Mouse (Mus musculus): ENCODE data around the gene Wdr6. TPM values are rescaled to one million over a fixed set of nuclear protein-coding genes. Genes with fewer than 3 reads are reported as not detected.

Gene Wdr6
- 1 to 10 TPM; 3.8 to 4.3 TPM for total RNA-seq (2023)

GRCm38 (mm10) chr9:108578545-108579343 lies at the start of gene Wdr6:
Gene Wdr6, minus strand, starts transcription at chr9:108578739.

GRCm38 (mm10) chr9:108596998-108597764 lies 18.6 kb upstream of the Wdr6 start, which contains the start of gene P4htm:
Gene P4htm, minus strand, starts transcription at chr9:108597667.

GRCm38 (mm10) chr9:108569381-108570206 lies 8.9 kb downstream of the Wdr6 start, which contains the start of gene Dalrd3:
Gene Dalrd3, plus strand, starts transcription at chr9:108569886.

GRCm38 (mm10) chr9:108566815-108567776 lies 11.4 kb downstream of the Wdr6 start, which contains the start of gene Ndufaf3:
Gene Ndufaf3, minus strand, starts transcription at chr9:108567434.

DNA sequence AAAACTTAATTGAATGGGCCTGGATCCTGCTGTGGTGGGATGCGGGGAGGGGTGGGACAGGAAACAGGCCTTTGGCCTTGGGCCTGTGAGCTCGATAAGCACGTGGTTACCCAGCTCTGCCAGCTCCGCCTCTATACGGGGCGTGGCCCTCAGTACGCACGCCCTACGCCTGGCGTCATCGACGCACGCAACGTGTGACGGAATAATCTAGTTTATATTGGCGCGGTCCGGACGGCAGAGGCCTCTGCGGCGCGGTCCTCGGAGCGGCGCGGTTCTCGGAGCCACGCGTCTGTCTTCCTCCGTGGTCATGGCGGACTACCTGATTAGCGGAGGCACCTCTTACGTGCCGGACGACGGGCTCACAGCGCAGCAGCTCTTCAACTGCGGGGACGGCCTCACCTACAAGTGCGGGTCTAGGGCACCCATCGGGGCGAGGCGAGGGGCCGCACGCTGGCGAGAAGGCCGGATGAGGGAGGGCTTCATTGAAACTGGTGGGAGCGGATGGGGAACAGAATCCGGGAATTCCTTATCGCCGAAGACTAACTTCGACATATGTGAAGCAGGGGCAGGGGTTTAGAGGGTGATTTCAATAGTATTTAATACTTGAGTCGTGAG lies 18.2 kb downstream of the Wdr6 start, which contains the start of gene Impdh2:
Impdh2 (plus strand) TSS at position 60 of the 615 bp plus-strand sequence.

Other genes starting within 250 kb of the Wdr6 start
- 1,000 to 10,000 TPM; 2,015 to 2,084 TPM for gene Gpx1, start 239.8 kb downstream of the Wdr6 start, total RNA-seq (2023)
- gene Usp4, start 230.9 kb downstream of the Wdr6 start, total RNA-seq (2023): 100 to 1,000 TPM; 145 to 165 TPM
- gene 1700102P08Rik, start 185.9 kb downstream of the Wdr6 start, total RNA-seq (2023): 1 to 10 TPM; 2.8 to 3.7 TPM
- not detected for gene Ccdc36, start 150.3 kb downstream of the Wdr6 start, total RNA-seq (2023)
- not detected for gene BC048562, start 142.3 kb downstream of the Wdr6 start, total RNA-seq (2023)
- gene Ccdc71, start 118.2 kb downstream of the Wdr6 start, total RNA-seq (2023): 10 to 100 TPM; 16.6 to 24.8 TPM
- gene Klhdc8b, start 117.2 kb downstream of the Wdr6 start, total RNA-seq (2023): 1 to 10 TPM; 1.7 to 1.8 TPM
- gene Lamb2, start 99.0 kb downstream of the Wdr6 start, total RNA-seq (2023): under 1 TPM; 0.36 to 1.00 TPM
- 100 to 1,000 TPM; 176 to 197 TPM for gene Usp19, start 88.1 kb downstream of the Wdr6 start, total RNA-seq (2023)
- 100 to 1,000 TPM; 145 to 176 TPM for gene Qars, start 71.0 kb downstream of the Wdr6 start, total RNA-seq (2023)
- gene Qrich1, start 61.9 kb downstream of the Wdr6 start, total RNA-seq (2023): 100 to 1,000 TPM; 142 to 149 TPM
- gene Impdh2, start 18.5 kb downstream of the Wdr6 start, total RNA-seq (2023): 10 to 100 TPM; 93.4 to 98.0 TPM
- gene Ndufaf3, start 11.3 kb downstream of the Wdr6 start, total RNA-seq (2023): 10 to 100 TPM; 26.0 to 30.1 TPM
- 10 to 100 TPM; 33.7 to 38.3 TPM for gene Dalrd3, start 8.9 kb downstream of the Wdr6 start, total RNA-seq (2023)
- under 1 TPM in 1 of 2 experiments, not detected in 1; 0.67 TPM for gene P4htm, start 18.9 kb upstream of the Wdr6 start, total RNA-seq (2023)
- gene Arih2, start 70.6 kb upstream of the Wdr6 start, total RNA-seq (2023): 100 to 1,000 TPM; 119 to 166 TPM
- 10 to 100 TPM; 28.1 to 30.7 TPM for gene Slc25a20, start 83.3 kb upstream of the Wdr6 start, total RNA-seq (2023)
- gene Prkar2a, start 110.6 kb upstream of the Wdr6 start, total RNA-seq (2023): 10 to 100 TPM; 21.8 to 27.1 TPM
- 10 to 100 TPM; 28.4 to 30.1 TPM for gene Ip6k2, start 205.1 kb upstream of the Wdr6 start, total RNA-seq (2023)
- gene Nckipsd, start 229.6 kb upstream of the Wdr6 start, total RNA-seq (2023): 10 to 100 TPM; 17.4 to 19.2 TPM
- 10 to 100 TPM; 23.3 to 26.8 TPM for gene Celsr3, start 247.6 kb upstream of the Wdr6 start, total RNA-seq (2023)

Data from monocyte, adult 59 days (primary cell).